In the genomic region with DNA sequence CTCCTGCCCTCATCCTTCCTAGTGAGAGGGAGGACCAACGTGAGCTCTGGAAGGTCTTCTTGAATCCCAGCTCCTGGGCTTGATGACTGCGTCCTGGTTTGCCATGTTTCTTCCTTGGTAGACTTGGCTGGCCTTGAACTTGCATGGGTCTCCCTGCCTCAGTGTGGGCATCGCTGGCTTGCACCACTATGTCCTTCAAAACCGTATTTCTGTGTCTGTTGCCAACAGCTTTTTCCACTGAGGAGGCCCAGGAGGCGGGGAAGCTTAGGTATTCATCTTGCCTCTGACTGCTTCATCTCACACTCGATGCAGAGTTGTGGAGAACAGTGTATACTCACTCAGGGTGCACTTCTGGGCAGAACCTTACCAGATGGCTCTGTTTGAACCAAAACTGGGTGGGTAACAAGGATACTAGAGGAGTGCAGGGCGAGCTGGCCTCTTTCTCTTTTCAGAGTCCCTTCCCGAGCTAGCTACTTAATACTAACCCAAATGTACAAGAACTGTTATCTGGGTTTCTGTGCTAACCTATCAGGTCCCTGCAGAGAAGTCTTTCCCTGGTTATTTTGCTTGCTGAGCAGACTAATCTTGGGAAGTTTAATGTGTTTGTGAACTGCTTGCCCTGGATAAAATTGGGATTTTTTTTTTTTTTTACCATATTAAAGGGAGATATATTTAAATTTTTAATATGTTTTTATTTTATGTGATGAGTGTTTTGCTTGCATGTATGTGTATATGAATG, we compare ENCODE assay signal across 8 mouse cellular contexts. TPM values are rescaled to one million over a fixed set of nuclear protein-coding genes. Genes with fewer than 3 reads are reported as not detected.
DNase-seq lines count a peak whose midpoint lies in the region; ATAC-seq and TF ChIP-seq lines count a peak whose summit lies in the region.

No protein-coding gene starts in this region.

- H3K9me3 ChIP-seq in MEL (replicated peaks; ENCODE audit: insufficient read depth, low read length): no peaks in the 10 kb centered on the region
- no peaks in the 10 kb centered on the region for H3K9me3 ChIP-seq in heart, embryonic 13.5 days
- H3K9me3 ChIP-seq in limb, embryonic 14.5 days (ENCODE audit: control insufficient read depth, low read length): no peaks in the 10 kb centered on the region
- H3K9me3 ChIP-seq in neural tube, embryonic 13.5 days: no peaks in the 10 kb centered on the region

- peaks cover 28% of the 10 kb centered on the region for H3K79me2 ChIP-seq in MEL (ENCODE audit: control insufficient read depth, insufficient read depth, low read length, poor library complexity)

- H3K27me3 ChIP-seq in MEL (ENCODE audit: control insufficient read depth in 1 of 2, insufficient read depth in 2 of 2, low read length in 2 of 2): no peaks in the 10 kb centered on the region
- H3K27me3 ChIP-seq in heart, embryonic 13.5 days (replicated peaks): no peaks in the 10 kb centered on the region
- no peaks in the 10 kb centered on the region for H3K27me3 ChIP-seq in limb, embryonic 14.5 days (ENCODE audit: control insufficient read depth, insufficient read depth, low read length)
- H3K27me3 ChIP-seq in neural tube, embryonic 13.5 days: no peaks in the 10 kb centered on the region

- TF ChIP-seq CTCF in MEL (IDR thresholded peaks at IDR 0.05 in 2 of 3, conservative IDR thresholded peaks at IDR 0.05 in 1 of 3; ENCODE audit: control insufficient read depth in 1 of 3, insufficient read depth in 1 of 3, low read depth in 2 of 3, low read length in 3 of 3, poor library complexity in 1 of 3, severe bottlenecking in 1 of 3): no peak

- H3K4me2 ChIP-seq in heart, embryonic 13.5 days: peak overlapping the region; percentile 89
- H3K4me2 ChIP-seq in limb, embryonic 14.5 days (replicated peaks; ENCODE audit: low read depth, low read length, severe bottlenecking): peak overlapping the region; percentile 89
- H3K4me2 ChIP-seq in neural tube, embryonic 13.5 days: peak overlapping the region; percentile 70

- H3K27ac ChIP-seq in MEL (ENCODE audit: control insufficient read depth, low read depth, low read length): peak overlapping the region; percentile 59
- peak overlapping the region; percentile 91 for H3K27ac ChIP-seq in heart, embryonic 13.5 days (replicated peaks)
- peak overlapping the region; percentile 30 for H3K27ac ChIP-seq in limb, embryonic 14.5 days (replicated peaks; ENCODE audit: low read depth, low read length)
- peak overlapping the region; percentile 90 for H3K27ac ChIP-seq in neural tube, embryonic 13.5 days (replicated peaks)

- DNase-seq in layer of hippocampus, postnatal 10 days (ENCODE audit: low spot score in 2 of 2): peak; percentile 13 to 23
- no peak for DNase-seq in layer of hippocampus, adult 9-11 months
- DNase-seq in MEL (ENCODE audit: low read depth, low spot score): peak; percentile 62
- DNase-seq in cerebellum, postnatal 36 days: peak; percentile 12 to 16
- DNase-seq in limb, embryonic 14.5 days (ENCODE audit: low spot score): no peak
- DNase-seq in left cerebral cortex, adult 8-10 months (ENCODE audit: low spot score in 2 of 2): no peak

- H3K36me3 ChIP-seq in MEL (ENCODE audit: control insufficient read depth in 1 of 2, insufficient read depth in 2 of 2, low read length in 2 of 2): peaks cover 0 to 27% of the 10 kb centered on the region in 2 experiments; a peak in 3 of 4 replicates
- H3K36me3 ChIP-seq in heart, embryonic 13.5 days: peaks cover 24% of the 10 kb centered on the region
- H3K36me3 ChIP-seq in limb, embryonic 14.5 days (ENCODE audit: control insufficient read depth, insufficient read depth, low read length): peaks cover 17% of the 10 kb centered on the region; the same call in 1 of the 2 replicates
- peaks cover 18% of the 10 kb centered on the region for H3K36me3 ChIP-seq in neural tube, embryonic 13.5 days

- peaks cover 3 to 23% of the 10 kb centered on the region in 2 experiments; a peak in 3 of 4 replicates for H3K4me1 ChIP-seq in MEL (ENCODE audit: control insufficient read depth in 1 of 2, insufficient read depth in 2 of 2, low read length in 2 of 2)
- H3K4me1 ChIP-seq in heart, embryonic 13.5 days: peaks cover 28% of the 10 kb centered on the region
- peaks cover 8% of the 10 kb centered on the region for H3K4me1 ChIP-seq in limb, embryonic 14.5 days (ENCODE audit: control insufficient read depth, insufficient read depth, low read length)
- peaks cover 23% of the 10 kb centered on the region for H3K4me1 ChIP-seq in neural tube, embryonic 13.5 days (replicated peaks)

- H3K4me3 ChIP-seq in MEL (ENCODE audit: control insufficient read depth in 1 of 2, insufficient read depth in 1 of 2, low read depth in 2 of 2, low read length in 2 of 2): peak overlapping the region; percentile 89 to 91
- peak overlapping the region; percentile 82 for H3K4me3 ChIP-seq in heart, embryonic 13.5 days
- H3K4me3 ChIP-seq in limb, embryonic 14.5 days (replicated peaks; ENCODE audit: low read length): peak overlapping the region; percentile 68
- H3K4me3 ChIP-seq in neural tube, embryonic 13.5 days: peak overlapping the region; percentile 85

- peak overlapping the region; percentile 93 for H3K9ac ChIP-seq in MEL (ENCODE audit: control insufficient read depth, low read depth, low read length, poor library complexity, severe bottlenecking)
- peak overlapping the region; percentile 89 for H3K9ac ChIP-seq in heart, embryonic 13.5 days
- peak overlapping the region; percentile 74 for H3K9ac ChIP-seq in limb, embryonic 14.5 days (ENCODE audit: low read depth, low read length, severe bottlenecking)
- peak overlapping the region; percentile 87 for H3K9ac ChIP-seq in neural tube, embryonic 13.5 days

- WGBS in heart, embryonic 13.5 days: 17% methylated on average over 8 of the region's 8 CpGs
- 19% methylated on average over 8 of the region's 8 CpGs for WGBS in limb, embryonic 14.5 days
- WGBS in neural tube, embryonic 13.5 days: 28% methylated on average over 8 of the region's 8 CpGs

- no peak for TF ChIP-seq POLR2A in MEL (IDR thresholded peaks at IDR 0.05; ENCODE audit: control insufficient read depth in 1 of 2, insufficient read depth in 1 of 2, low read depth in 1 of 2, low read length in 2 of 2, poor library complexity in 1 of 2)
- no peak for TF ChIP-seq POLR2A in limb, embryonic 14.5 days (IDR thresholded peaks at IDR 0.05; ENCODE audit: borderline replicate concordance, extremely low read depth, insufficient read depth, insufficient read length)

- no peak for ATAC-seq in heart, embryonic 13.5 days (ENCODE audit: extremely low read depth, insufficient number of reproducible peaks, low FRiP score, low TSS enrichment)
- no peak for ATAC-seq in limb, embryonic 14.5 days (ENCODE audit: low FRiP score, low read depth)
- no peak for ATAC-seq in neural tube, embryonic 13.5 days (ENCODE audit: low read depth)

- peak; percentile 52 to 60 for TF ChIP-seq EP300 in MEL (IDR thresholded peaks at IDR 0.05; ENCODE audit: low read depth in 1 of 2, low read length in 2 of 2)

- TF ChIP-seq RAD21 in MEL (IDR thresholded peaks at IDR 0.05; ENCODE audit: low read depth, low read length): no peak

TF ChIP-seq in MEL, 35 proteins besides CTCF, POLR2A, EP300 and RAD21 (continues in another document):
- TF ChIP-seq MAFK (IDR thresholded peaks at IDR 0.05; ENCODE audit: borderline replicate concordance, low read depth, low read length): 0 out of 2 replicates have a peak, but pooled peaks have one; percentile 23

RNA-seq across cellular contexts. Expression of a gene that starts 1.0 kb away (rescaled TPM):
- 10 to 100 TPM; 50.4 to 50.8 TPM for total RNA-seq in layer of hippocampus, postnatal 10 days (2021)
- 15.0 and 19.5 TPM in 2 replicates for total RNA-seq in MEL (2012; rRNA removed)
- 10 to 100 TPM in 1 of 2 experiments, not detected in 1; 28.8 TPM for polyA plus RNA-seq in MEL (2012; ENCODE audit: insufficient read depth in 1 of 2, insufficient read length in 2 of 2, low read depth in 1 of 2, low replicate concordance in 2 of 2, missing spikeins in 1 of 2)
- 16.1 and 19.3 TPM in 2 replicates for polyA plus RNA-seq in heart, embryonic 13.5 days (2015; fragmentation: Nextera tagmentation; extraction: Ambion mirVana)
- 48.6 and 50.8 TPM in 2 replicates for polyA plus RNA-seq in limb, embryonic 14.5 days (2012; rRNA removed)
- polyA plus RNA-seq in limb, embryonic 14.5 days (2014; fragmentation: Nextera tagmentation; extraction: Ambion mirVana): 27.0 and 28.9 TPM in 2 replicates
- polyA plus RNA-seq in neural tube, embryonic 13.5 days (2015; fragmentation: Nextera tagmentation; extraction: Ambion mirVana): 23.5 and 25.3 TPM in 2 replicates
- total RNA-seq in left cerebral cortex, adult 8-10 months (2022): 10 to 100 TPM; 41.9 to 46.2 (median 42.5) TPM

RNA-seq across cellular contexts. Expression of a gene that starts 6.0 kb away (rescaled TPM):
- 10 to 100 TPM; 19.1 to 20.4 TPM for total RNA-seq in layer of hippocampus, postnatal 10 days (2021)
- total RNA-seq in MEL (2012; rRNA removed): 124 and 143 TPM in 2 replicates
- 10 to 100 TPM in 1 of 2 experiments, not detected in 1; 32.5 TPM for polyA plus RNA-seq in MEL (2012; ENCODE audit: insufficient read depth in 1 of 2, insufficient read length in 2 of 2, low read depth in 1 of 2, low replicate concordance in 2 of 2, missing spikeins in 1 of 2)
- 15.1 and 16.1 TPM in 2 replicates for polyA plus RNA-seq in heart, embryonic 13.5 days (2015; fragmentation: Nextera tagmentation; extraction: Ambion mirVana)
- 17.5 and 28.5 TPM in 2 replicates for polyA plus RNA-seq in limb, embryonic 14.5 days (2012; rRNA removed)
- 27.1 and 30.6 TPM in 2 replicates for polyA plus RNA-seq in limb, embryonic 14.5 days (2014; fragmentation: Nextera tagmentation; extraction: Ambion mirVana)
- polyA plus RNA-seq in neural tube, embryonic 13.5 days (2015; fragmentation: Nextera tagmentation; extraction: Ambion mirVana): 17.1 and 19.8 TPM in 2 replicates
- 10 to 100 TPM; 20.3 to 24.7 (median 23.3) TPM for total RNA-seq in left cerebral cortex, adult 8-10 months (2022)

RNA-seq across cellular contexts. Expression of a gene that starts 27.2 kb away (rescaled TPM):
- total RNA-seq in layer of hippocampus, postnatal 10 days (2021): not detected
- total RNA-seq in MEL (2012; rRNA removed): not detected in 2 replicates
- polyA plus RNA-seq in MEL (2012; ENCODE audit: insufficient read depth in 1 of 2, insufficient read length in 2 of 2, low read depth in 1 of 2, low replicate concordance in 2 of 2, missing spikeins in 1 of 2): not detected
- not detected in 2 replicates for polyA plus RNA-seq in heart, embryonic 13.5 days (2015; fragmentation: Nextera tagmentation; extraction: Ambion mirVana)
- polyA plus RNA-seq in limb, embryonic 14.5 days (2012; rRNA removed): not detected in 2 replicates
- polyA plus RNA-seq in limb, embryonic 14.5 days (2014; fragmentation: Nextera tagmentation; extraction: Ambion mirVana): not detected in 2 replicates
- polyA plus RNA-seq in neural tube, embryonic 13.5 days (2015; fragmentation: Nextera tagmentation; extraction: Ambion mirVana): not detected in 2 replicates
- not detected for total RNA-seq in left cerebral cortex, adult 8-10 months (2022)

RNA-seq across cellular contexts. Expression of a gene that starts 46.3 kb away (rescaled TPM):
- under 1 TPM; 0.41 to 0.58 TPM for total RNA-seq in layer of hippocampus, postnatal 10 days (2021)
- total RNA-seq in MEL (2012; rRNA removed): not detected in 2 replicates
- not detected for polyA plus RNA-seq in MEL (2012; ENCODE audit: insufficient read depth in 1 of 2, insufficient read length in 2 of 2, low read depth in 1 of 2, low replicate concordance in 2 of 2, missing spikeins in 1 of 2)
- polyA plus RNA-seq in heart, embryonic 13.5 days (2015; fragmentation: Nextera tagmentation; extraction: Ambion mirVana): 0.98 and 1.1 TPM in 2 replicates
- polyA plus RNA-seq in limb, embryonic 14.5 days (2012; rRNA removed): 38.9 and 47.4 TPM in 2 replicates
- 10.9 and 12.1 TPM in 2 replicates for polyA plus RNA-seq in limb, embryonic 14.5 days (2014; fragmentation: Nextera tagmentation; extraction: Ambion mirVana)
- polyA plus RNA-seq in neural tube, embryonic 13.5 days (2015; fragmentation: Nextera tagmentation; extraction: Ambion mirVana): 1.1 and 1.9 TPM in 2 replicates
- total RNA-seq in left cerebral cortex, adult 8-10 months (2022): under 1 TPM; 0.21 to 0.70 (median 0.58) TPM

Comparison
In these comparisons a context has a peak if more than half of its experiments do, and no peak if none do; other contexts are left out.
1. DNase-seq: peak in layer of hippocampus, postnatal 10 days (2 of 2), MEL (single experiment) and cerebellum, postnatal 36 days (2 of 2); none in layer of hippocampus, adult 9-11 months (single experiment), limb, embryonic 14.5 days (single experiment) and left cerebral cortex, adult 8-10 months (0 of 2).
2. H3K27ac ChIP-seq: peak in every context shown above with its lines; median percentile 91 in heart, embryonic 13.5 days; 90 in neural tube, embryonic 13.5 days; 59 in MEL; 30 in limb, embryonic 14.5 days.
3. Peak in every context shown above with its lines, with median percentiles within 50 percentile points of each other: H3K4me3 ChIP-seq, H3K9ac ChIP-seq and H3K4me2 ChIP-seq.